Mouse (Mus musculus): ENCODE measurements around the gene Ccdc9b. TPM values are rescaled to one million over a fixed set of nuclear protein-coding genes. Genes with fewer than 3 reads are reported as not detected.

Ccdc9b gene
- total RNA-seq, 2 experiments from 2014 or later = 7.6 to 9.6 TPM

GRCm38 (mm10) chr2:118752792-118753108 is 9.7 kb downstream of the Ccdc9b start:
- no peak for DNase-seq (ENCODE audit: low spot score in 2 of 2)
- Histone ChIP-seq H3K4me3 (no peak overlapping the region), H3K27ac (no peak overlapping the region)
- TF ChIP-seq CTCF (conservative IDR thresholded peaks at IDR 0.05) = no peak

GRCm38 (mm10) chr2:118751896-118752791 is 10.3 kb downstream of the Ccdc9b start:
- Histone ChIP-seq H3K4me3 (no peak overlapping the region), H3K27ac (no peak overlapping the region)
- peak in 1 of 2 experiments; percentile 7 for DNase-seq (ENCODE audit: low spot score in 2 of 2)
- no peak for TF ChIP-seq CTCF (conservative IDR thresholded peaks at IDR 0.05)

GRCm38 (mm10) chr2:118750476-118750875 is 12.0 kb downstream of the Ccdc9b start:
- H3K27ac ChIP-seq = peak overlapping the region; percentile 57; the same call in 1 of the 2 replicates
- no peak overlapping the region for H3K4me3 ChIP-seq
- no peak for TF ChIP-seq CTCF (conservative IDR thresholded peaks at IDR 0.05)
- no peak for DNase-seq (ENCODE audit: low spot score in 2 of 2)

- TF ChIP-seq CTCF (conservative IDR thresholded peaks at IDR 0.05) = peak; percentile 30; the same call in 1 of the 2 replicates
- DNase-seq (ENCODE audit: low spot score in 2 of 2) = no peak
- H3K4me3 ChIP-seq = peak overlapping the region; percentile 3; the same call in 1 of the 2 replicates
- peak overlapping the region; percentile 57 for H3K27ac ChIP-seq
Measured at GRCm38 (mm10) chr2:118749341-118749884, 13.0 kb downstream of the Ccdc9b start.

- TF ChIP-seq CTCF (conservative IDR thresholded peaks at IDR 0.05) = no peak
- peak overlapping the region; percentile 92 for H3K4me3 ChIP-seq
- DNase-seq (ENCODE audit: low spot score in 2 of 2) = no peak
- peak overlapping the region; percentile 91 for H3K27ac ChIP-seq
Measured at GRCm38 (mm10) chr2:118747301-118747960, 15.0 kb downstream of the Ccdc9b start.

- no peak for TF ChIP-seq CTCF (conservative IDR thresholded peaks at IDR 0.05)
- Histone ChIP-seq H3K4me3 (peak overlapping the region; percentile 92), H3K27ac (peak overlapping the region; percentile 91)
- peak in 1 of 2 experiments; percentile 41 for DNase-seq (ENCODE audit: low spot score in 2 of 2)
Measured at GRCm38 (mm10) chr2:118745915-118746901, 16.3 kb downstream of the Ccdc9b start.

- TF ChIP-seq CTCF (conservative IDR thresholded peaks at IDR 0.05) = 0 out of 2 replicates have a peak, but pooled peaks have one; percentile 14
- H3K4me3 ChIP-seq = peak within 1 kb of the TSS; percentile 92
- peak; percentile 95 to 96 for DNase-seq (ENCODE audit: low spot score in 2 of 2)
Measured at GRCm38 (mm10) chr2:118745232-118745884, 17.1 kb downstream of the Ccdc9b start, which contains the start of gene Inafm2. Inafm2 (plus strand) TSS chr2:118745758.

GRCm38 (mm10) chr2:118744621-118745020 is 17.8 kb downstream of the Ccdc9b start:
- no peak for DNase-seq (ENCODE audit: low spot score in 2 of 2)
- TF ChIP-seq CTCF (conservative IDR thresholded peaks at IDR 0.05) = no peak
- Histone ChIP-seq H3K27ac (no peak overlapping the region), H3K4me3 (no peak overlapping the region)

More at GRCm38 (mm10) chr2:118745232-118745884, 17.1 kb downstream of the Ccdc9b start, which contains the start of gene Inafm2:
- peak within 1 kb of the TSS; percentile 91 for H3K27ac ChIP-seq

GRCm38 (mm10) chr2:118743261-118743943 is 19.1 kb downstream of the Ccdc9b start:
- peak in 1 of 2 experiments; percentile 40 for DNase-seq (ENCODE audit: low spot score in 2 of 2)
- TF ChIP-seq CTCF (conservative IDR thresholded peaks at IDR 0.05) = peak; percentile 96
- Histone ChIP-seq H3K4me3 (no peak overlapping the region), H3K27ac (no peak overlapping the region)

- DNase-seq (ENCODE audit: low spot score in 2 of 2) = no peak
Measured at GRCm38 (mm10) chr2:118741183-118741582, 21.3 kb downstream of the Ccdc9b start.

GRCm38 (mm10) chr2:118740341-118740740 is 22.1 kb downstream of the Ccdc9b start:
- no peak for DNase-seq (ENCODE audit: low spot score in 2 of 2)
- TF ChIP-seq CTCF (conservative IDR thresholded peaks at IDR 0.05) = no peak
- H3K4me3 ChIP-seq = no peak overlapping the region
- H3K27ac ChIP-seq = no peak overlapping the region

More at GRCm38 (mm10) chr2:118741183-118741582, 21.3 kb downstream of the Ccdc9b start:
- Histone ChIP-seq H3K4me3 (no peak overlapping the region), H3K27ac (no peak overlapping the region)
- TF ChIP-seq CTCF (conservative IDR thresholded peaks at IDR 0.05) = no peak
